Mouse (Mus musculus): ENCODE data around the gene Syt7. TPM values are rescaled to one million over a fixed set of nuclear protein-coding genes. Genes with fewer than 3 reads are reported as not detected.

Gene Syt7
- polyA plus RNA-seq, 1 experiment from 2014 or later, result 0.75 TPM

- no peak for ATAC-seq (ENCODE audit: low read depth)
- Histone ChIP-seq H3K4me1 (replicated peaks; ENCODE audit: control insufficient read depth, insufficient read depth, low read length) (no peaks in the 10 kb centered on the region), H3K27me3 (ENCODE audit: control insufficient read depth, insufficient read depth, low read depth, low read length) (no peaks in the 10 kb centered on the region), H3K9me3 (ENCODE audit: control insufficient read depth, low read length) (no peaks in the 10 kb centered on the region), H3K4me3 (ENCODE audit: low read length) (no peak overlapping the region), H3K27ac (ENCODE audit: low read length) (no peak overlapping the region), H3K9ac (ENCODE audit: low read length) (no peak overlapping the region), H3K4me2 (ENCODE audit: low read depth, low read length) (no peak overlapping the region), H3K36me3 (ENCODE audit: control insufficient read depth, insufficient read depth, low read length) (no peaks in the 10 kb centered on the region)
- 82% methylated on average over 2 of the region's 2 CpGs for WGBS
Measured at GRCm38 (mm10) chr19:10354830-10355229, 34.1 kb upstream of the Syt7 start.

- WGBS, result 16% methylated on average over 12 of the region's 12 CpGs
- no peaks in the 10 kb centered on the region for H3K9me3 ChIP-seq (ENCODE audit: control insufficient read depth, low read length)
- no peak overlapping the region for H3K27ac ChIP-seq (ENCODE audit: low read length)
- H3K27me3 ChIP-seq (ENCODE audit: control insufficient read depth, insufficient read depth, low read depth, low read length), result no peaks in the 10 kb centered on the region
- no peak overlapping the region for H3K4me3 ChIP-seq (ENCODE audit: low read length)
- no peak overlapping the region for H3K9ac ChIP-seq (ENCODE audit: low read length)
- no peaks in the 10 kb centered on the region for H3K4me1 ChIP-seq (replicated peaks; ENCODE audit: control insufficient read depth, insufficient read depth, low read length)
- H3K36me3 ChIP-seq (ENCODE audit: control insufficient read depth, insufficient read depth, low read length), result no peaks in the 10 kb centered on the region
- no peak overlapping the region for H3K4me2 ChIP-seq (ENCODE audit: low read depth, low read length)
- ATAC-seq (ENCODE audit: low read depth), result no peak
Measured at GRCm38 (mm10) chr19:10356845-10357503, 31.9 kb upstream of the Syt7 start.

GRCm38 (mm10) chr19:10359105-10359946 lies 29.6 kb upstream of the Syt7 start:
- Histone ChIP-seq H3K9ac (ENCODE audit: low read length) (no peak overlapping the region), H3K4me1 (replicated peaks; ENCODE audit: control insufficient read depth, insufficient read depth, low read length) (no peaks in the 10 kb centered on the region), H3K36me3 (ENCODE audit: control insufficient read depth, insufficient read depth, low read length) (no peaks in the 10 kb centered on the region), H3K27ac (ENCODE audit: low read length) (no peak overlapping the region), H3K9me3 (ENCODE audit: control insufficient read depth, low read length) (no peaks in the 10 kb centered on the region), H3K27me3 (ENCODE audit: control insufficient read depth, insufficient read depth, low read depth, low read length) (no peaks in the 10 kb centered on the region), H3K4me2 (ENCODE audit: low read depth, low read length) (no peak overlapping the region), H3K4me3 (ENCODE audit: low read length) (no peak overlapping the region)
- ATAC-seq (ENCODE audit: low read depth), result no peak
- WGBS, result 75% methylated on average over 8 of the region's 8 CpGs

GRCm38 (mm10) chr19:10362473-10363129 lies 26.3 kb upstream of the Syt7 start:
- no peaks in the 10 kb centered on the region for H3K36me3 ChIP-seq (ENCODE audit: control insufficient read depth, insufficient read depth, low read length)
- no peak overlapping the region for H3K4me2 ChIP-seq (ENCODE audit: low read depth, low read length)
- no peak overlapping the region for H3K9ac ChIP-seq (ENCODE audit: low read length)
- no peaks in the 10 kb centered on the region for H3K9me3 ChIP-seq (ENCODE audit: control insufficient read depth, low read length)
- H3K27ac ChIP-seq (ENCODE audit: low read length), result no peak overlapping the region
- no peaks in the 10 kb centered on the region for H3K27me3 ChIP-seq (ENCODE audit: control insufficient read depth, insufficient read depth, low read depth, low read length)
- peaks cover 8% of the 10 kb centered on the region for H3K4me1 ChIP-seq (replicated peaks; ENCODE audit: control insufficient read depth, insufficient read depth, low read length)
- no peak for ATAC-seq (ENCODE audit: low read depth)
- no peak overlapping the region for H3K4me3 ChIP-seq (ENCODE audit: low read length)
- WGBS, result 56% methylated on average over 6 of the region's 6 CpGs

- Histone ChIP-seq H3K27ac (ENCODE audit: low read length) (no peak overlapping the region), H3K36me3 (ENCODE audit: control insufficient read depth, insufficient read depth, low read length) (no peaks in the 10 kb centered on the region), H3K9me3 (ENCODE audit: control insufficient read depth, low read length) (no peaks in the 10 kb centered on the region), H3K27me3 (ENCODE audit: control insufficient read depth, insufficient read depth, low read depth, low read length) (no peaks in the 10 kb centered on the region), H3K4me2 (ENCODE audit: low read depth, low read length) (no peak overlapping the region), H3K9ac (ENCODE audit: low read length) (no peak overlapping the region), H3K4me1 (replicated peaks; ENCODE audit: control insufficient read depth, insufficient read depth, low read length) (peaks cover 8% of the 10 kb centered on the region), H3K4me3 (ENCODE audit: low read length) (no peak overlapping the region)
- WGBS, result 30% methylated on average over 7 of the region's 7 CpGs
- no peak for ATAC-seq (ENCODE audit: low read depth)
Measured at GRCm38 (mm10) chr19:10363869-10364268, 25.0 kb upstream of the Syt7 start.

GRCm38 (mm10) chr19:10366116-10366845 lies 22.6 kb upstream of the Syt7 start:
- H3K36me3 ChIP-seq (ENCODE audit: control insufficient read depth, insufficient read depth, low read length), result no peaks in the 10 kb centered on the region
- no peaks in the 10 kb centered on the region for H3K27me3 ChIP-seq (ENCODE audit: control insufficient read depth, insufficient read depth, low read depth, low read length)
- peaks cover 8% of the 10 kb centered on the region for H3K4me1 ChIP-seq (replicated peaks; ENCODE audit: control insufficient read depth, insufficient read depth, low read length)
- H3K27ac ChIP-seq (ENCODE audit: low read length), result no peak overlapping the region
- WGBS, result 28% methylated on average over 3 of the region's 3 CpGs
- H3K4me2 ChIP-seq (ENCODE audit: low read depth, low read length), result no peak overlapping the region
- H3K9me3 ChIP-seq (ENCODE audit: control insufficient read depth, low read length), result no peaks in the 10 kb centered on the region
- no peak overlapping the region for H3K9ac ChIP-seq (ENCODE audit: low read length)
- ATAC-seq (ENCODE audit: low read depth), result peak; percentile 60; the same call in 1 of the 2 replicates
- no peak overlapping the region for H3K4me3 ChIP-seq (ENCODE audit: low read length)

- Histone ChIP-seq H3K9me3 (ENCODE audit: control insufficient read depth, low read length) (no peaks in the 10 kb centered on the region), H3K4me2 (ENCODE audit: low read depth, low read length) (no peak overlapping the region), H3K4me3 (ENCODE audit: low read length) (no peak overlapping the region), H3K27me3 (ENCODE audit: control insufficient read depth, insufficient read depth, low read depth, low read length) (no peaks in the 10 kb centered on the region), H3K4me1 (replicated peaks; ENCODE audit: control insufficient read depth, insufficient read depth, low read length) (peaks cover 8% of the 10 kb centered on the region), H3K9ac (ENCODE audit: low read length) (no peak overlapping the region), H3K36me3 (ENCODE audit: control insufficient read depth, insufficient read depth, low read length) (no peaks in the 10 kb centered on the region), H3K27ac (ENCODE audit: low read length) (no peak overlapping the region)
- no peak for ATAC-seq (ENCODE audit: low read depth)
- whole genome bisulfite sequencing, result 75% methylated on average over 7 of the region's 7 CpGs
Measured at GRCm38 (mm10) chr19:10367802-10368201, 21.1 kb upstream of the Syt7 start.

GRCm38 (mm10) chr19:10369936-10370335 lies 19.0 kb upstream of the Syt7 start:
- no peak for ATAC-seq (ENCODE audit: low read depth)
- no peak overlapping the region for H3K4me2 ChIP-seq (ENCODE audit: low read depth, low read length)
- H3K36me3 ChIP-seq (ENCODE audit: control insufficient read depth, insufficient read depth, low read length), result no peaks in the 10 kb centered on the region
- H3K27ac ChIP-seq (ENCODE audit: low read length), result no peak overlapping the region
- no peak overlapping the region for H3K9ac ChIP-seq (ENCODE audit: low read length)
- no peaks in the 10 kb centered on the region for H3K27me3 ChIP-seq (ENCODE audit: control insufficient read depth, insufficient read depth, low read depth, low read length)
- H3K9me3 ChIP-seq (ENCODE audit: control insufficient read depth, low read length), result no peaks in the 10 kb centered on the region
- H3K4me3 ChIP-seq (ENCODE audit: low read length), result no peak overlapping the region
- 49% methylated on average over 4 of the region's 4 CpGs for WGBS
- peaks cover 8% of the 10 kb centered on the region for H3K4me1 ChIP-seq (replicated peaks; ENCODE audit: control insufficient read depth, insufficient read depth, low read length)

GRCm38 (mm10) chr19:10373191-10373590 lies 15.7 kb upstream of the Syt7 start:
- H3K27ac ChIP-seq (ENCODE audit: low read length), result no peak overlapping the region
- H3K4me1 ChIP-seq (replicated peaks; ENCODE audit: control insufficient read depth, insufficient read depth, low read length), result no peaks in the 10 kb centered on the region; the same call in 1 of the 2 replicates
- H3K27me3 ChIP-seq (ENCODE audit: control insufficient read depth, insufficient read depth, low read depth, low read length), result no peaks in the 10 kb centered on the region
- H3K4me2 ChIP-seq (ENCODE audit: low read depth, low read length), result no peak overlapping the region
- 52% methylated on average over 1 of the region's 1 CpGs for WGBS
- H3K36me3 ChIP-seq (ENCODE audit: control insufficient read depth, insufficient read depth, low read length), result no peaks in the 10 kb centered on the region
- no peak overlapping the region for H3K9ac ChIP-seq (ENCODE audit: low read length)
- no peak for ATAC-seq (ENCODE audit: low read depth)
- no peak overlapping the region for H3K4me3 ChIP-seq (ENCODE audit: low read length)
- no peaks in the 10 kb centered on the region for H3K9me3 ChIP-seq (ENCODE audit: control insufficient read depth, low read length)
